Mouse (Mus musculus): Measurements from ENCODE around the gene Ccdc34. TPM values are rescaled to one million over a fixed set of nuclear protein-coding genes. Genes with fewer than 3 reads are reported as not detected.
A peak's percentile ranks its signal among the peaks of the same experiment; 100 is the strongest.

Ccdc34 gene
- polyA plus RNA-seq, 2 experiments = 36.1 to 37.3 TPM

- WGBS = 91% methylated on average over 4 of the region's 4 CpGs
- Histone ChIP-seq H3K27ac (replicated peaks; ENCODE audit: low read depth, low read length) (no peak overlapping the region), H3K4me3 (replicated peaks; ENCODE audit: low read length) (no peak overlapping the region)
Measured at GRCm38 (mm10) chr2:110182795-110183486, 165.3 kb downstream of the Ccdc34 start.

DNA sequence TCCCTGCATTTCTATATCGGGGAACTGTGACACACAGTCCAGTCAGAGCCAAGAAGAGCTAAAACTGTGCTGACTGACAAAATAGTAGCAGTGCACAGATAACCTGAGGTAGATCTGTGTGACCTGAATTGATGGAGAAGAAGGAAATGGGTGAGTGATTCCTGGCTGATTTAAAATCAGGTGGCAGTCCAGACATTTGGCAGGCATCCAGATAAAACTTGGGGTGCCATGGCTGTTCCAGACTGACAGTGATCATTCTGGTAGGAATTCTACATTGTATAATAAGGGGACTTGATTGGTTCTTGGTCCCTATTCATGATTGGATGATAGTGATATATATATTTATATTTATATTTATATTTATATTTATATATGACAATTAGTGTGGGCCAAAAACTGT lies 166.5 kb downstream of the Ccdc34 start:
- no peaks in the 10 kb centered on the region for H3K36me3 ChIP-seq (ENCODE audit: control insufficient read depth, insufficient read depth, low read length)
- DNase-seq (ENCODE audit: low spot score) (no peak), ATAC-seq (ENCODE audit: low FRiP score, low read depth) (no peak)
- 87% methylated on average over 1 of the region's 1 CpGs for WGBS
- no peak for TF ChIP-seq POLR2A (IDR thresholded peaks at IDR 0.05; ENCODE audit: borderline replicate concordance, extremely low read depth, insufficient read depth, insufficient read length)
- no peak overlapping the region for H3K9ac ChIP-seq (ENCODE audit: low read depth, low read length, severe bottlenecking)
- no peaks in the 10 kb centered on the region for H3K9me3 ChIP-seq (ENCODE audit: control insufficient read depth, low read length)
- H3K27me3 ChIP-seq (ENCODE audit: control insufficient read depth, insufficient read depth, low read length) = no peaks in the 10 kb centered on the region
- no peak overlapping the region for H3K4me2 ChIP-seq (replicated peaks; ENCODE audit: low read depth, low read length, severe bottlenecking)
- H3K4me1 ChIP-seq (ENCODE audit: control insufficient read depth, insufficient read depth, low read length) = peaks cover 26% of the 10 kb centered on the region
- no peak overlapping the region for H3K4me3 ChIP-seq (replicated peaks; ENCODE audit: low read length)
- no peak overlapping the region for H3K27ac ChIP-seq (replicated peaks; ENCODE audit: low read depth, low read length)

More at GRCm38 (mm10) chr2:110182795-110183486, 165.3 kb downstream of the Ccdc34 start:
- no peaks in the 10 kb centered on the region for H3K9me3 ChIP-seq (ENCODE audit: control insufficient read depth, low read length)
- H3K36me3 ChIP-seq (ENCODE audit: control insufficient read depth, insufficient read depth, low read length) = no peaks in the 10 kb centered on the region
- H3K4me2 ChIP-seq (replicated peaks; ENCODE audit: low read depth, low read length, severe bottlenecking) = no peak overlapping the region
- no peak overlapping the region for H3K9ac ChIP-seq (ENCODE audit: low read depth, low read length, severe bottlenecking)
- TF ChIP-seq POLR2A (IDR thresholded peaks at IDR 0.05; ENCODE audit: borderline replicate concordance, extremely low read depth, insufficient read depth, insufficient read length) = no peak
- H3K27me3 ChIP-seq (ENCODE audit: control insufficient read depth, insufficient read depth, low read length) = no peaks in the 10 kb centered on the region
- DNase-seq (ENCODE audit: low spot score) = no peak
- peaks cover 29% of the 10 kb centered on the region for H3K4me1 ChIP-seq (ENCODE audit: control insufficient read depth, insufficient read depth, low read length)
- no peak for ATAC-seq (ENCODE audit: low FRiP score, low read depth)

- H3K36me3 ChIP-seq (ENCODE audit: control insufficient read depth, insufficient read depth, low read length) = no peaks in the 10 kb centered on the region
- no peak overlapping the region for H3K4me3 ChIP-seq (replicated peaks; ENCODE audit: low read length)
- H3K4me1 ChIP-seq (ENCODE audit: control insufficient read depth, insufficient read depth, low read length) = peaks cover 32% of the 10 kb centered on the region
- ATAC-seq (ENCODE audit: low FRiP score, low read depth) (peak; percentile 19; the same call in 1 of the 2 replicates), DNase-seq (ENCODE audit: low spot score) (peak; percentile 33)
- 52% methylated on average over 6 of the region's 6 CpGs for WGBS
- no peak overlapping the region for H3K4me2 ChIP-seq (replicated peaks; ENCODE audit: low read depth, low read length, severe bottlenecking)
- no peaks in the 10 kb centered on the region for H3K27me3 ChIP-seq (ENCODE audit: control insufficient read depth, insufficient read depth, low read length)
- no peak overlapping the region for H3K9ac ChIP-seq (ENCODE audit: low read depth, low read length, severe bottlenecking)
- TF ChIP-seq POLR2A (IDR thresholded peaks at IDR 0.05; ENCODE audit: borderline replicate concordance, extremely low read depth, insufficient read depth, insufficient read length) = no peak
- H3K9me3 ChIP-seq (ENCODE audit: control insufficient read depth, low read length) = no peaks in the 10 kb centered on the region
- no peak overlapping the region for H3K27ac ChIP-seq (replicated peaks; ENCODE audit: low read depth, low read length)
Measured at GRCm38 (mm10) chr2:110186427-110186980, 168.9 kb downstream of the Ccdc34 start.

DNA sequence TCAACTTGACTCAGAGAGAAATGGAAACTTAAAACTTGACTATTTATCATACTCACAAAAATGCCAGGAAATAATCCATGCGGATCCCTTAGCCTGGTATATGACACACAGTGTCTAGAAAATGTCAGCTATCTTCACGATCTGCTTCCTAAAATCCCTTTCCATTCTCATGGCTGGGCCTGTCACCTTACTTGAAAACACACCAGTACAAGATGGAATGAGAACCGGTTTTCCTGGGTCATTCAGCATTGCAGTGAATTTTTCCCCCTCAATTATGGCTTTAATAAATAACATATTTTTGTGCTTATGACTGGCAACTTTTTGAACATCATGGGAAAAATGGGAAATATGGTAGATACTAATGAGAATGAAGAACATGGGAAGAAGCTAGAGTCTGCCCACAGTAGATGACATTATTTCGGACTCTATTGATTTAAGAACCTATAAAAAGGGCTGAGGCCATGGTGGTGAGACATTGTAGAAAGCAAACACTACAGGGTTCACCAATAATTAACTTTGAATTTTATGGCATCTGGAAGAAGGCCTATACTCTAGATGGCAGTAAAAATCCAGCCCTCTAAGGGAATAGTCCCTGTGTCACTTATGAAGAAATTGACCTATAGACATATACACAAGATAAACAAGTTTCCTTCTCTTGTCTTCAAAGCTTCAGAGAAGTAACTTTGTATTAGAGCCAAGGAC lies 171.2 kb downstream of the Ccdc34 start:
- no peak overlapping the region for H3K4me2 ChIP-seq (replicated peaks; ENCODE audit: low read depth, low read length, severe bottlenecking)
- no peak for TF ChIP-seq POLR2A (IDR thresholded peaks at IDR 0.05; ENCODE audit: borderline replicate concordance, extremely low read depth, insufficient read depth, insufficient read length)
- DNase-seq (ENCODE audit: low spot score) (no peak), ATAC-seq (ENCODE audit: low FRiP score, low read depth) (no peak)
- no peak overlapping the region for H3K9ac ChIP-seq (ENCODE audit: low read depth, low read length, severe bottlenecking)
- no peaks in the 10 kb centered on the region for H3K27me3 ChIP-seq (ENCODE audit: control insufficient read depth, insufficient read depth, low read length)
- no peaks in the 10 kb centered on the region for H3K36me3 ChIP-seq (ENCODE audit: control insufficient read depth, insufficient read depth, low read length)
- no peaks in the 10 kb centered on the region for H3K9me3 ChIP-seq (ENCODE audit: control insufficient read depth, low read length)
- WGBS = 66% methylated on average over 4 of the region's 4 CpGs
- H3K4me3 ChIP-seq (replicated peaks; ENCODE audit: low read length) = no peak overlapping the region
- H3K27ac ChIP-seq (replicated peaks; ENCODE audit: low read depth, low read length) = no peak overlapping the region
- H3K4me1 ChIP-seq (ENCODE audit: control insufficient read depth, insufficient read depth, low read length) = peaks cover 36% of the 10 kb centered on the region

GRCm38 (mm10) chr2:110190416-110190815 lies 172.8 kb downstream of the Ccdc34 start:
- no peak for DNase-seq (ENCODE audit: low spot score)
- Histone ChIP-seq H3K4me2 (replicated peaks; ENCODE audit: low read depth, low read length, severe bottlenecking) (no peak overlapping the region), H3K4me3 (replicated peaks; ENCODE audit: low read length) (no peak overlapping the region), H3K36me3 (ENCODE audit: control insufficient read depth, insufficient read depth, low read length) (no peaks in the 10 kb centered on the region), H3K9ac (ENCODE audit: low read depth, low read length, severe bottlenecking) (no peak overlapping the region), H3K27ac (replicated peaks; ENCODE audit: low read depth, low read length) (no peak overlapping the region), H3K27me3 (ENCODE audit: control insufficient read depth, insufficient read depth, low read length) (no peaks in the 10 kb centered on the region), H3K4me1 (ENCODE audit: control insufficient read depth, insufficient read depth, low read length) (peaks cover 36% of the 10 kb centered on the region), H3K9me3 (ENCODE audit: control insufficient read depth, low read length) (no peaks in the 10 kb centered on the region)
- no peak for TF ChIP-seq POLR2A (IDR thresholded peaks at IDR 0.05; ENCODE audit: borderline replicate concordance, extremely low read depth, insufficient read depth, insufficient read length)
- ATAC-seq (ENCODE audit: low FRiP score, low read depth) = no peak
- 90% methylated on average over 2 of the region's 2 CpGs for WGBS
